Mouse (Mus musculus) megakaryocyte, embryonic 14.5 days (primary cell): ENCODE results near the gene Klhl34. TPM values are rescaled to one million over a fixed set of nuclear protein-coding genes. Genes with fewer than 3 reads are reported as not detected.

Experiments
- H3K27me3 ChIP-seq: replicated peaks from 2 replicates; pipeline ENCODE3; 2012; ENCODE audit warnings: inconsistent platforms
- H3K36me3 ChIP-seq: replicated peaks from 2 replicates; pipeline ENCODE3; 2012; ENCODE audit warnings: low read length, inconsistent platforms, mixed read lengths
- H3K4me1 ChIP-seq: 2 replicates; pipeline ENCODE4 v1.6.1; 2012; ENCODE audit warnings: inconsistent platforms
- H3K4me3 ChIP-seq: replicated peaks from 2 replicates; pipeline ENCODE3; 2012; ENCODE audit warnings: moderate library complexity, mild to moderate bottlenecking, inconsistent platforms
- H3K9me3 ChIP-seq: 2 replicates; pipeline ENCODE4 v1.6.1; 2012; ENCODE audit warnings: inconsistent platforms
- FLI1 ChIP-seq: IDR thresholded peaks from 2 replicates; pipeline ENCODE4 v1.6.1; 2012; ENCODE audit warnings: low read length, inconsistent platforms, mixed read lengths
- GATA1 ChIP-seq: IDR thresholded peaks from 3 replicates; pipeline ENCODE4 v1.6.1; 2012; ENCODE audit warnings: mixed read lengths, low read length, inconsistent platforms, borderline replicate concordance
- polyA plus RNA-seq: library from polyadenylated mRNA; stranded (reverse); fragments of >175 nt; gene quantifications from 2 replicates; pipeline ENCODE4 v1.2.3, GENCODE M21; 2012; ENCODE audit warnings: low replicate concordance; ENCODE audit not compliant: insufficient read depth

The Klhl34 gene
- polyA plus RNA-seq, result not detected in 2 replicates

- Histone ChIP-seq H3K36me3 (no peaks in the 10 kb centered on the region), H3K4me3 (no peak within 1 kb of the TSS), H3K4me1 (no peaks in the 10 kb centered on the region), H3K9me3 (peaks cover 20% of the 10 kb centered on the region), H3K27me3 (peaks cover 26% of the 10 kb centered on the region)
- no peak for TF ChIP-seq FLI1
- TF ChIP-seq GATA1, result no peak
Observed at GRCm38 (mm10) chrX:157818207-157818920, at the start of gene Klhl34. Gene Klhl34 (plus strand): TSS chrX:157818435.

- TF ChIP-seq GATA1 (no peak), FLI1 (no peak)
- no peaks in the 10 kb centered on the region for H3K4me1 ChIP-seq
- H3K36me3 ChIP-seq, result no peaks in the 10 kb centered on the region
- H3K9me3 ChIP-seq, result no peaks in the 10 kb centered on the region
- no peak overlapping the region for H3K4me3 ChIP-seq
- no peaks in the 10 kb centered on the region for H3K27me3 ChIP-seq
Observed at GRCm38 (mm10) chrX:157801669-157802068, 16.6 kb upstream of the Klhl34 start.

GRCm38 (mm10) chrX:157809721-157810120, 8.5 kb upstream of the Klhl34 start:
- Histone ChIP-seq H3K27me3 (no peaks in the 10 kb centered on the region), H3K4me1 (no peaks in the 10 kb centered on the region), H3K36me3 (no peaks in the 10 kb centered on the region), H3K4me3 (no peak overlapping the region), H3K9me3 (no peaks in the 10 kb centered on the region)
- no peak for TF ChIP-seq FLI1
- TF ChIP-seq GATA1, result no peak

- Histone ChIP-seq H3K27me3 (peaks cover 26% of the 10 kb centered on the region), H3K9me3 (peaks cover 20% of the 10 kb centered on the region), H3K36me3 (no peaks in the 10 kb centered on the region), H3K4me3 (no peak overlapping the region), H3K4me1 (no peaks in the 10 kb centered on the region)
- TF ChIP-seq GATA1 (no peak), FLI1 (no peak)
Observed at GRCm38 (mm10) chrX:157817571-157818206, 546 bp upstream of the Klhl34 start.

- TF ChIP-seq FLI1, result no peak
- TF ChIP-seq GATA1, result no peak
- Histone ChIP-seq H3K9me3 (peaks cover 20% of the 10 kb centered on the region), H3K4me3 (no peak overlapping the region)
Observed at GRCm38 (mm10) chrX:157818921-157819260, 656 bp downstream of the Klhl34 start.

GRCm38 (mm10) chrX:157829983-157830382, 11.7 kb downstream of the Klhl34 start:
- TF ChIP-seq FLI1, result no peak
- TF ChIP-seq GATA1, result no peak
- Histone ChIP-seq H3K4me1 (no peaks in the 10 kb centered on the region), H3K4me3 (no peak overlapping the region), H3K36me3 (no peaks in the 10 kb centered on the region), H3K27me3 (no peaks in the 10 kb centered on the region), H3K9me3 (no peaks in the 10 kb centered on the region)

More at GRCm38 (mm10) chrX:157818921-157819260, 656 bp downstream of the Klhl34 start:
- peaks cover 26% of the 10 kb centered on the region for H3K27me3 ChIP-seq
- no peaks in the 10 kb centered on the region for H3K36me3 ChIP-seq
- H3K4me1 ChIP-seq, result no peaks in the 10 kb centered on the region

Other genes with a start within 250 kb of the Klhl34 start
- not detected in 2 replicates for gene Yy2, start 249.4 kb upstream of the Klhl34 start, polyA plus RNA-seq
- 1.4 and 2.4 TPM in 2 replicates for gene Mbtps2, start 219.7 kb upstream of the Klhl34 start, polyA plus RNA-seq
- gene Smpx, start 119.5 kb upstream of the Klhl34 start, polyA plus RNA-seq, result not detected in 2 replicates
- not detected in 2 replicates for gene Cnksr2, start 224.9 kb downstream of the Klhl34 start, polyA plus RNA-seq